Mouse (Mus musculus): Measurements from ENCODE around the gene Slit3. TPM values are rescaled to one million over a fixed set of nuclear protein-coding genes. Genes with fewer than 3 reads are reported as not detected.

Gene Slit3
- polyA plus RNA-seq, 1 experiment from 2014 or later = 24.1 TPM

DNA sequence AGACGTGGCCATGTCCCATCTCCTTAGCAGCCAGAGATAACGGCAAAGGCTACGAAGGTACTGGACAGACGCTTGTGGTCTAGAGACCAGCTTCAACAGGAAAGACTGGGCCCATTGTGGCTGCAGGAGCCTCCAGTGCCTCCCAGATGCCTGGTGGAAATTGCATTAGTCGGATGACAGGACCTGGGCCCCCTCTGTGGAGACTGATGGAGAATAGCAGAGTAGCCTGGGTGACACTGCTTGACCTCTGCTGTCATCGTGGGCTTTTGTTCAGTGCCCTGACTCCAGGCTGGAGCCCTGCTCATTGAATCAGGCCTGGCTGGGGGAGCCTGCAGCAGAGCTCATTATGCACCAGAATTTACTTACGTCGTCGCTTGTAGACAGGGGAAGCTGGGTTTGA, 384.8 kb downstream of the Slit3 start:
- 36% methylated on average over 9 of the region's 9 CpGs for WGBS
- Histone ChIP-seq H3K9me3 (ENCODE audit: control insufficient read depth, low read length) (no peaks in the 10 kb centered on the region), H3K27me3 (replicated peaks; ENCODE audit: control insufficient read depth, insufficient read depth, low read length) (no peaks in the 10 kb centered on the region), H3K4me2 (ENCODE audit: low read depth, low read length) (no peak overlapping the region), H3K9ac (ENCODE audit: low read depth, low read length) (no peak overlapping the region), H3K36me3 (ENCODE audit: control insufficient read depth, insufficient read depth, low read length) (no peaks in the 10 kb centered on the region), H3K4me1 (ENCODE audit: control insufficient read depth, insufficient read depth, low read length) (peaks cover 23% of the 10 kb centered on the region), H3K4me3 (ENCODE audit: low read depth, low read length) (no peak overlapping the region), H3K27ac (replicated peaks; ENCODE audit: low read depth, low read length) (no peak overlapping the region)
- DNase-seq (ENCODE audit: low spot score) = peak; percentile 55
- ATAC-seq (ENCODE audit: low read depth) = peak; percentile 56; the same call in 1 of the 2 replicates

DNA sequence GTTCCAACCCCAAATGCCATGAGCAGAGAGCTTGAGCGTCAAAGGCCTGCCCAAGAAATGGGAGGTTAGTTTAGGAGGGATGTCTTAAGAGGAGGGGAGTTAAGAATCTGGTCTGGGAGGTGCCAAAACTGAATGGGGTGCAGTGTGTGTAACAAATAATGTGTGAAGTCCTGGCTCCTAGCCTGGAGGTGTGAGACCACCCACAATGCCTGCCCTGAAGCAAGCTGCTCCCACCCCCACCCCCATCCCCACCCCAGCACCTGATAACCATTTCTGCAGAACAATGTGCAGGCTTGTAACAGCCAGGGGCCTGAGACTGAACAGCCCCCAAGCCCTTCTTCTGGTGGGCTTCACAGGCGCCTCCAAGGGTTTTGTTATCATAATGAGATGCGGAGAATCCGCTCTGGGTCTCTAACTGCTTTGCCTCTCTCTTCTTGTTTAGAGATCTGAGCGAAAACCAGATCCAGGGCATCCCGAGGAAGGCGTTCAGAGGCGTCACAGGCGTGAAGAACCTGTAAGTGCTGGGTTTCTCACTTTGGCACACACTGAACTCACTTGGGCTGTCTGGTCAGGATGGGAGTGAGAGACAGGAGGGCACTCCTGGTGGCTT, 386.9 kb downstream of the Slit3 start:
- no peak for ATAC-seq (ENCODE audit: low read depth)
- no peak overlapping the region for H3K9ac ChIP-seq (ENCODE audit: low read depth, low read length)
- no peaks in the 10 kb centered on the region for H3K9me3 ChIP-seq (ENCODE audit: control insufficient read depth, low read length)
- DNase-seq (ENCODE audit: low spot score) = no peak
- no peaks in the 10 kb centered on the region for H3K36me3 ChIP-seq (ENCODE audit: control insufficient read depth, insufficient read depth, low read length)
- WGBS = 54% methylated on average over 9 of the region's 9 CpGs
- H3K27me3 ChIP-seq (replicated peaks; ENCODE audit: control insufficient read depth, insufficient read depth, low read length) = no peaks in the 10 kb centered on the region
- no peak overlapping the region for H3K4me3 ChIP-seq (ENCODE audit: low read depth, low read length)
- no peak overlapping the region for H3K4me2 ChIP-seq (ENCODE audit: low read depth, low read length)
- no peak overlapping the region for H3K27ac ChIP-seq (replicated peaks; ENCODE audit: low read depth, low read length)
- H3K4me1 ChIP-seq (ENCODE audit: control insufficient read depth, insufficient read depth, low read length) = peaks cover 28% of the 10 kb centered on the region

DNA sequence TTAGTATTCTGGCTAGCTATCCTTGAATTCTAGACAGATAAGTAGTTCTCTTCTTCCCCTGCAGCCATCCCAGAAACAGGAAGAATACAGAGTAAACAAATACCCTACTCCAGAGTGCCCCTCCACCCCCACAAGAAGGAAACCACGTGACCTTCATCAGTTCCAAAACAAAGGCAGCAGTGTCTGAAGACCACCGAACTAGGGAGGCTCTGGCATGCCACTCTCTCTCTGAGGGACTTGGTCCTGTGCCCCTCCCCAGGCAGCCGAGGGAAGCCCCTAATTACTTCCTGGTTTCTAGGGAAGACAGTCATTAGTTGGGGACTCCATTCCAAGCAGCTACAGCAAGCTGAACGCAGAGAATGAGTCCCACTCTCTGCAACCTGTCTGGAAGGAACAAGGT, 391.7 kb downstream of the Slit3 start:
- no peaks in the 10 kb centered on the region for H3K27me3 ChIP-seq (replicated peaks; ENCODE audit: control insufficient read depth, insufficient read depth, low read length)
- WGBS = 6% methylated on average over 4 of the region's 4 CpGs
- no peak overlapping the region for H3K27ac ChIP-seq (replicated peaks; ENCODE audit: low read depth, low read length)
- DNase-seq (ENCODE audit: low spot score) = peak; percentile 76
- H3K4me1 ChIP-seq (ENCODE audit: control insufficient read depth, insufficient read depth, low read length) = peaks cover 33% of the 10 kb centered on the region
- no peaks in the 10 kb centered on the region for H3K9me3 ChIP-seq (ENCODE audit: control insufficient read depth, low read length)
- ATAC-seq (ENCODE audit: low read depth) = peak; percentile 69
- no peaks in the 10 kb centered on the region for H3K36me3 ChIP-seq (ENCODE audit: control insufficient read depth, insufficient read depth, low read length)
- H3K4me2 ChIP-seq (ENCODE audit: low read depth, low read length) = peak overlapping the region; percentile 15; the same call in 1 of the 2 replicates
- H3K4me3 ChIP-seq (ENCODE audit: low read depth, low read length) = no peak overlapping the region
- no peak overlapping the region for H3K9ac ChIP-seq (ENCODE audit: low read depth, low read length)

DNA sequence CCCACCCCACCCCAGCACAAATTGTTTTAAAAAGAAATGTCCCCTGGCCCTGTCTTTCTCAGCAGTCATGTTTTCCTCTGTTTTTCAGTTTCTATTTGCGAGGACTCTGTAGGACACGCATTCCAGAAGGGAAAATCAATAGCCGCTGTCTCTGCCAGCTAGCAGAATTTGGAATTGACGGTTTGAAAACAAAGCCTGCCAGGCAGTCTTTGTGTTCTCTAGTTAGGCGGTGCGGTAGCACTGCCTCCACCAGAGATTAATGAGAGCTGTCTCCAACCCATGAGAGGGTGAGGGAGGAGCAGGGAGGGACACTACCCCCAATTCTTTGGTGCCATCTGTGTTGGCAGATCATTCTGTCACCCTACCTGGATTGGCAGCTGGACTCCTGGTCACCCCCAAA, 392.3 kb downstream of the Slit3 start:
- Histone ChIP-seq H3K9me3 (ENCODE audit: control insufficient read depth, low read length) (no peaks in the 10 kb centered on the region), H3K4me2 (ENCODE audit: low read depth, low read length) (0 out of 2 replicates have a peak overlapping the region, but pooled peaks have one; percentile 15), H3K27me3 (replicated peaks; ENCODE audit: control insufficient read depth, insufficient read depth, low read length) (no peaks in the 10 kb centered on the region), H3K27ac (replicated peaks; ENCODE audit: low read depth, low read length) (0 out of 2 replicates have a peak overlapping the region, but pooled peaks have one; percentile 33), H3K4me1 (ENCODE audit: control insufficient read depth, insufficient read depth, low read length) (peaks cover 33% of the 10 kb centered on the region), H3K9ac (ENCODE audit: low read depth, low read length) (no peak overlapping the region), H3K36me3 (ENCODE audit: control insufficient read depth, insufficient read depth, low read length) (no peaks in the 10 kb centered on the region), H3K4me3 (ENCODE audit: low read depth, low read length) (no peak overlapping the region)
- peak; percentile 20; the same call in 1 of the 2 replicates for ATAC-seq (ENCODE audit: low read depth)
- peak; percentile 76 for DNase-seq (ENCODE audit: low spot score)
- 29% methylated on average over 6 of the region's 6 CpGs for WGBS

DNA sequence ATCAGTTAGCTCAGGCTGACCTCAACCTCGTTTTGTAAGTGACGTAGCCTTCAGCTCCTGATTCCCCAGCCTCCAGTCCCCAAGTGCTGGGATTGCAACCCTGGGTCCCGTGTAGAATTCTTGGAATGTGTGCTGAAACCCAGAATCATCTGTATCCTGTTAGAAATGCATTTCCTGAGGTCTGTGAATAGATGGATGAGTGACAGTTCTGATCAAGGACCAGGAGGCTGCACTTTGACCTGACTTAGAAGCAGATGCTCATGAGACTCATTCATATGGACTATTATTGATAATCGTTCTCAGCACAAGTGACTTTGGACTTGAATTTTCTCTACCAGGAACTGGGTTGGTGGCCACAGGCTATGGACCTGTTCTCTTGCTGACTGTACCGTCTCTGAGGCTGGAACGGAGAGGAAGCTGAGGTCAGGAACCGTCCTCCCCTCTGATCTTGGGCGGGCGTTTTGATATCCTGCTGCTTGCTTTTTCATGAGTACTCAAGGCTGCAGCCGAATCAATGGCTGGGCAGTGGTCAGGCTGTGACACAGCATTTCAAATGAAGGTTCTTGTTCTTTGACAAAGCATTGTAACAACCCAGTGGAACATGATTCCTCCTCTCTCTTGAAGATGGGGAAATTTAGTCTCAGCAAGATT, 401.9 kb downstream of the Slit3 start:
- Histone ChIP-seq H3K4me2 (ENCODE audit: low read depth, low read length) (no peak overlapping the region), H3K4me1 (ENCODE audit: control insufficient read depth, insufficient read depth, low read length) (peaks cover 6% of the 10 kb centered on the region; the same call in 1 of the 2 replicates), H3K36me3 (ENCODE audit: control insufficient read depth, insufficient read depth, low read length) (no peaks in the 10 kb centered on the region), H3K4me3 (ENCODE audit: low read depth, low read length) (no peak overlapping the region), H3K9me3 (ENCODE audit: control insufficient read depth, low read length) (no peaks in the 10 kb centered on the region), H3K27ac (replicated peaks; ENCODE audit: low read depth, low read length) (no peak overlapping the region), H3K9ac (ENCODE audit: low read depth, low read length) (no peak overlapping the region), H3K27me3 (replicated peaks; ENCODE audit: control insufficient read depth, insufficient read depth, low read length) (no peaks in the 10 kb centered on the region)
- DNase-seq (ENCODE audit: low spot score) = no peak
- ATAC-seq (ENCODE audit: low read depth) = no peak
- WGBS = 24% methylated on average over 10 of the region's 10 CpGs

DNA sequence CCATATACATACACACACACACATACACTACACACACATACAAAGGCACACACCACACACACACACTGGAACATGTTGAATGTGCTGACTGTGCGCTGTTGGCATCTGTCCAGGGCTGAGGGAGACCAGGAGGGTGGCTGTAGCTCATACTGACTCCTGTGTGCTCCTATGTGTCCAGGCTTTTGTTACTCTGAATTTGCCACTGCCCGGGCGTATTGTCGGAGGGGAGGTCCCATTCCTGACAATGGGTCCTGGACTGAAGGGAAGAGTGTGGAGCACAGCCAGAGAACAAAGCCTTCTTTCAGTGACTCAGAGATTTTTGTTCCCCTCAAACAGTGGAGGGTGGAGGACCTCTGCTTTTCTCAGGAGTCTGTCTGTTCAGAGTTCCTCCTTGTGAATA, 402.7 kb downstream of the Slit3 start:
- Histone ChIP-seq H3K9me3 (ENCODE audit: control insufficient read depth, low read length) (no peaks in the 10 kb centered on the region), H3K9ac (ENCODE audit: low read depth, low read length) (no peak overlapping the region), H3K4me3 (ENCODE audit: low read depth, low read length) (no peak overlapping the region), H3K27me3 (replicated peaks; ENCODE audit: control insufficient read depth, insufficient read depth, low read length) (no peaks in the 10 kb centered on the region), H3K36me3 (ENCODE audit: control insufficient read depth, insufficient read depth, low read length) (no peaks in the 10 kb centered on the region), H3K27ac (replicated peaks; ENCODE audit: low read depth, low read length) (no peak overlapping the region), H3K4me2 (ENCODE audit: low read depth, low read length) (no peak overlapping the region), H3K4me1 (ENCODE audit: control insufficient read depth, insufficient read depth, low read length) (peaks cover 6% of the 10 kb centered on the region; the same call in 1 of the 2 replicates)
- DNase-seq (ENCODE audit: low spot score) = no peak
- ATAC-seq (ENCODE audit: low read depth) = peak; percentile 22; the same call in 1 of the 2 replicates
- WGBS = 60% methylated on average over 4 of the region's 4 CpGs

DNA sequence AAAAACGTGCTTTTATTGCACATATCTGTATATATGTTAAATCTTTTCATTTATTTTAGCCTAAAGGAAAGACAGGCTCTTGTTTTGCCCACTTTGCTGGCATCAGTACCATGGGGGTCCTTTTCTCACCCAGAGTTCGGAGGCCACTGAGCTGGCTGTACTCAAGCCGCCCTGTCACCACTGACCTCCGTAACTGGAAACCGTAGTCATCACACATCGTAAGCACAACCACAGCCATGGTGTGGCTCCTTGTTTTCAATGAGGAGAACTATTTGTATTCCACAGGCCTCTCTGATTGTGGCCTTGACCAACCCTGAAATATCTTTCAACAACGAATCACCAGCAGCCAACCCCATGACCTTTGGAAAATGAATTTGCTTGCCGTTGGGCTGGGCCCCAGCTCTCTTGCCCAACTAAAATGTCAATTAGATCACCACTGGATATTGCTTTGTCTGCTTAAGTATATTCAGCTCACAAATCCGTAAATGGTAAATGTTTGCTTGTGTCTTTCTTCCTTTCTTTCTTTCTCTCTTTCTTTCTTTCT, 405.3 kb downstream of the Slit3 start:
- Histone ChIP-seq H3K4me2 (ENCODE audit: low read depth, low read length) (no peak overlapping the region), H3K9me3 (ENCODE audit: control insufficient read depth, low read length) (no peaks in the 10 kb centered on the region), H3K36me3 (ENCODE audit: control insufficient read depth, insufficient read depth, low read length) (no peaks in the 10 kb centered on the region), H3K27ac (replicated peaks; ENCODE audit: low read depth, low read length) (no peak overlapping the region), H3K9ac (ENCODE audit: low read depth, low read length) (no peak overlapping the region), H3K27me3 (replicated peaks; ENCODE audit: control insufficient read depth, insufficient read depth, low read length) (no peaks in the 10 kb centered on the region), H3K4me3 (ENCODE audit: low read depth, low read length) (no peak overlapping the region), H3K4me1 (ENCODE audit: control insufficient read depth, insufficient read depth, low read length) (peaks cover 6% of the 10 kb centered on the region; the same call in 1 of the 2 replicates)
- 78% methylated on average over 9 of the region's 9 CpGs for WGBS
- ATAC-seq (ENCODE audit: low read depth) (no peak), DNase-seq (ENCODE audit: low spot score) (no peak)

DNA sequence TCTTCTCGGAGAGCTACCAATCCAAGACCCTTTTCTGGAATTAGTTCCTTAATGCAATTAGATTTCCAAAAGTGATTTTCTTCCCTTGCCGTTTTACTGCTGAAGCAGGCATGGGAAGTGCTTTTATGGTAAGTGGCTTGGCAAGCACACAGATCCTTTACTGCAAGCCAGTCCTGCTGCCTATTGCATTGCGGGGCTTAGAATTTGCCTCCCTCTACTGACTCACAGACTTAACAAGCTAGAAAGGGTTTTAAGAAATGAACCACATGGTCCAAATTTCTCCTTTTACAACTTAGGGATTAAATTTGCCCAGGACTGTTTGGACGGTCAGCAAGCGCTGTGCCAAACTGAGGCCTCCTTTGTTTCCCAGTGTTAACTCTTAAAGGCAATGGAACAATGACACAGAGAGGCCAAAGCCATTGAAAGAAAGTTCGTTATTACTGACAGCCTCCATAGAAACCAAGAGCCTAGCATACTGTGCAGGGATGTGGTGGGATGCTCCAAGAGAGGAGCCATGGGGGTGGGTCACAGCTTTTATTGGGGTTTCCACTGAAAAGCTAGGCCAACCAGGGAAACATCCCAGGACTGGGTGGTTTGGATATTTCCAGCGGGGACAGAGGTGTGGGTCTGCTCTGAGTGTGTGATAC, 406.9 kb downstream of the Slit3 start:
- H3K27me3 ChIP-seq (replicated peaks; ENCODE audit: control insufficient read depth, insufficient read depth, low read length) = no peaks in the 10 kb centered on the region
- peak; percentile 79 for DNase-seq (ENCODE audit: low spot score)
- peak; percentile 30; the same call in 1 of the 2 replicates for ATAC-seq (ENCODE audit: low read depth)
- peaks cover 1% of the 10 kb centered on the region; the same call in 1 of the 2 replicates for H3K4me1 ChIP-seq (ENCODE audit: control insufficient read depth, insufficient read depth, low read length)
- H3K27ac ChIP-seq (replicated peaks; ENCODE audit: low read depth, low read length) = no peak overlapping the region
- H3K9me3 ChIP-seq (ENCODE audit: control insufficient read depth, low read length) = no peaks in the 10 kb centered on the region
- H3K4me3 ChIP-seq (ENCODE audit: low read depth, low read length) = no peak overlapping the region
- WGBS = 54% methylated on average over 7 of the region's 7 CpGs
- H3K36me3 ChIP-seq (ENCODE audit: control insufficient read depth, insufficient read depth, low read length) = no peaks in the 10 kb centered on the region
- H3K9ac ChIP-seq (ENCODE audit: low read depth, low read length) = no peak overlapping the region
- H3K4me2 ChIP-seq (ENCODE audit: low read depth, low read length) = no peak overlapping the region
